In the genomic region with DNA sequence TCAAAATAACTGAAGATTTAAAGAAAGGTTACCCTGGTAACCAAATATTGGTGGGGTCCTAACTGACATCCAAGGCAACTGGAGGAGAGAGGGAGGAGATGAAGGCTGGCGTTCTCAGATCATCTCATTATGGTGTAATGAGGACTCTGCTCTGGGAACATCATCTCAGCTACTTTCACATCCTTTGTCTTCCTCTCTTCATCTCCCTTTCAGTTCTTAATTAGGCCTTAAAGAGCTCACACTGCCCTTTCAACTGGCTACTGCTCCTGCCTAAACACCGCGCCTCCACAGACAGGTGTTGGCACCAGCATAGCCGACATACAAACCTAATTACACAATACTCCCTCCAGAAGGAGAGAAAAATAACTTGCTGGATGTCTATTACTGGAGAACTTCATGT, we compare ENCODE assay signal across 22 mouse cellular contexts. TPM values are rescaled to one million over a fixed set of nuclear protein-coding genes. Genes with fewer than 3 reads are reported as not detected.
A peak's percentile ranks its signal among the peaks of the same experiment; 100 is the strongest.
DNase-seq lines count a peak whose midpoint lies in the region; ATAC-seq and TF ChIP-seq lines count a peak whose summit lies in the region.
"Had no signal": no experiment of that assay in that cellular context is flagged by ENCODE, and none has a peak within 500 bp of the region (broad histone marks: within the 10 kb centered on the region; RNA-seq: fewer than 3 reads in every experiment).

No protein-coding gene starts in this region.

- no peak for TF ChIP-seq CTCF in forebrain, postnatal 0 days (IDR thresholded peaks at IDR 0.05; ENCODE audit: low read depth)

- ATAC-seq in forebrain, postnatal 0 days: no peak
- ATAC-seq in forebrain, embryonic 12.5 days (ENCODE audit: low FRiP score): peak; percentile 83; the same call in 1 of the 2 replicates
- ATAC-seq in heart, embryonic 12.5 days (ENCODE audit: insufficient number of reproducible peaks, low FRiP score): no peak
- ATAC-seq: intestine, embryonic 16.5 days had no signal

- H3K9me3 ChIP-seq in forebrain, embryonic 10.5 days: no peaks in the 10 kb centered on the region
- H3K9me3 ChIP-seq in forebrain, postnatal 0 days (ENCODE audit: low read length): no peaks in the 10 kb centered on the region
- no peaks in the 10 kb centered on the region for H3K9me3 ChIP-seq in forebrain, embryonic 12.5 days
- H3K9me3 ChIP-seq in heart, embryonic 12.5 days (replicated peaks): no peaks in the 10 kb centered on the region
- H3K9me3 ChIP-seq: embryonic facial prominence, embryonic 15.5 days; heart, embryonic 10.5 days; heart, embryonic 15.5 days; hindbrain, embryonic 15.5 days had no signal

- 22% methylated on average over 4 of the region's 4 CpGs for WGBS in forebrain, embryonic 10.5 days
- 8% methylated on average over 4 of the region's 4 CpGs for WGBS in forebrain, postnatal 0 days
- WGBS in forebrain, embryonic 12.5 days: 16% methylated on average over 4 of the region's 4 CpGs
- WGBS in heart, embryonic 12.5 days: 80% methylated on average over 4 of the region's 4 CpGs

- H3K4me2 ChIP-seq in forebrain, postnatal 0 days (ENCODE audit: low read depth): no peak overlapping the region
- H3K4me2 ChIP-seq in forebrain, embryonic 12.5 days: no peak overlapping the region
- H3K4me2 ChIP-seq in heart, embryonic 12.5 days: no peak overlapping the region
- H3K4me2 ChIP-seq: embryonic facial prominence, embryonic 15.5 days; heart, embryonic 15.5 days; hindbrain, embryonic 15.5 days had no signal

- peak; percentile 20 for DNase-seq in forebrain, embryonic 10.5 days (ENCODE audit: extremely low spot score, low spot score)
- DNase-seq in forebrain, postnatal 0 days: no peak
- DNase-seq in retina, embryonic 14.5 days (ENCODE audit: low spot score): peak; percentile 71
- no peak for DNase-seq in heart, postnatal 4 days
- DNase-seq: adrenal gland, adult 2 months; adrenal gland, postnatal 25 days; cerebellum, adult 8-10 months; cerebellum, postnatal 14 days; gastrocnemius, adult 2 months; gastrocnemius, postnatal 36 days; heart, adult 18-20 months; heart, postnatal 14 days; kidney, adult 2 months had no signal

- H3K4me1 ChIP-seq in forebrain, embryonic 10.5 days: peaks cover 44% of the 10 kb centered on the region
- no peaks in the 10 kb centered on the region for H3K4me1 ChIP-seq in forebrain, postnatal 0 days (ENCODE audit: insufficient read depth)
- H3K4me1 ChIP-seq in forebrain, embryonic 12.5 days: peaks cover 13% of the 10 kb centered on the region; the same call in 1 of the 2 replicates
- no peaks in the 10 kb centered on the region for H3K4me1 ChIP-seq in heart, embryonic 12.5 days (replicated peaks)
- H3K4me1 ChIP-seq: embryonic facial prominence, embryonic 15.5 days; heart, embryonic 10.5 days; heart, embryonic 15.5 days; hindbrain, embryonic 15.5 days had no signal

- peaks cover 5% of the 10 kb centered on the region; the same call in 1 of the 2 replicates for H3K27me3 ChIP-seq in forebrain, embryonic 10.5 days (ENCODE audit: poor library complexity, severe bottlenecking)
- H3K27me3 ChIP-seq in forebrain, postnatal 0 days (ENCODE audit: insufficient read depth, low read length): no peaks in the 10 kb centered on the region
- H3K27me3 ChIP-seq in forebrain, embryonic 12.5 days: peaks cover 7% of the 10 kb centered on the region; the same call in 1 of the 2 replicates
- H3K27me3 ChIP-seq in heart, embryonic 12.5 days (replicated peaks): no peaks in the 10 kb centered on the region
- H3K27me3 ChIP-seq: CH12.LX; embryonic facial prominence, embryonic 15.5 days; heart, embryonic 15.5 days; hindbrain, embryonic 15.5 days had no signal

- no peak overlapping the region for H3K4me3 ChIP-seq in forebrain, embryonic 10.5 days
- H3K4me3 ChIP-seq in forebrain, postnatal 0 days (ENCODE audit: low read depth, low read length): no peak overlapping the region
- no peak overlapping the region for H3K4me3 ChIP-seq in forebrain, embryonic 12.5 days (replicated peaks)
- no peak overlapping the region for H3K4me3 ChIP-seq in heart, embryonic 12.5 days
- H3K4me3 ChIP-seq: embryonic facial prominence, embryonic 15.5 days; erythroblast, embryonic 14.5 days; gastrocnemius, adult 2 months; heart, embryonic 10.5 days; heart, embryonic 15.5 days; hindbrain, embryonic 15.5 days had no signal

- peaks cover 14% of the 10 kb centered on the region for H3K36me3 ChIP-seq in forebrain, embryonic 10.5 days (replicated peaks)
- peaks cover 13% of the 10 kb centered on the region for H3K36me3 ChIP-seq in forebrain, postnatal 0 days (ENCODE audit: insufficient read depth)
- peaks cover 7% of the 10 kb centered on the region for H3K36me3 ChIP-seq in forebrain, embryonic 12.5 days (replicated peaks)
- peaks cover 4% of the 10 kb centered on the region for H3K36me3 ChIP-seq in heart, embryonic 12.5 days

- no peak overlapping the region for H3K9ac ChIP-seq in forebrain, postnatal 0 days
- H3K9ac ChIP-seq in forebrain, embryonic 12.5 days: no peak overlapping the region
- no peak overlapping the region for H3K9ac ChIP-seq in heart, embryonic 12.5 days
- H3K9ac ChIP-seq: embryonic facial prominence, embryonic 15.5 days; heart, embryonic 15.5 days; hindbrain, embryonic 15.5 days had no signal

- H3K27ac ChIP-seq in forebrain, embryonic 10.5 days: peak overlapping the region; percentile 40; the same call in 1 of the 2 replicates
- no peak overlapping the region for H3K27ac ChIP-seq in forebrain, postnatal 0 days (ENCODE audit: low read depth, low read length)
- no peak overlapping the region for H3K27ac ChIP-seq in forebrain, embryonic 12.5 days
- H3K27ac ChIP-seq in heart, embryonic 12.5 days (ENCODE audit: poor library complexity, severe bottlenecking): no peak overlapping the region
- H3K27ac ChIP-seq: embryonic facial prominence, embryonic 15.5 days; gastrocnemius, adult 2 months; heart, embryonic 10.5 days; heart, embryonic 15.5 days; hindbrain, embryonic 15.5 days had no signal

RNA-seq across cellular contexts. Expression of a gene that starts 31.9 kb away (rescaled TPM):
- 3.0 and 3.6 TPM in 2 replicates for polyA plus RNA-seq in forebrain, embryonic 10.5 days (2016; fragmentation: Nextera tagmentation; extraction: Ambion mirVana)
- total RNA-seq in forebrain, postnatal 0 days (2014; rRNA removed): 51.2 and 59.6 TPM in 2 replicates
- polyA plus RNA-seq in forebrain, postnatal 0 days (2015; fragmentation: Nextera tagmentation; extraction: Ambion mirVana): 9.3 and 12.2 TPM in 2 replicates
- 7.4 and 8.5 TPM in 2 replicates for polyA plus RNA-seq in forebrain, embryonic 12.5 days (2016; fragmentation: Nextera tagmentation; extraction: Ambion mirVana)
- total RNA-seq in heart, postnatal 4 days (2021): 10 to 100 TPM; 13.1 TPM
- polyA plus RNA-seq in heart, embryonic 12.5 days (2016; fragmentation: Nextera tagmentation; extraction: Ambion mirVana): 2.1 and 2.6 TPM in 2 replicates

Comparison
In these comparisons a context has a peak if more than half of its experiments do, and no peak if none do; other contexts are left out.
1. DNase-seq: peak in forebrain, embryonic 10.5 days (single experiment) and retina, embryonic 14.5 days (single experiment); none in forebrain, postnatal 0 days (single experiment) and heart, postnatal 4 days (single experiment).